17 mouse cellular contexts compared by ENCODE assay signal in the genomic region with DNA sequence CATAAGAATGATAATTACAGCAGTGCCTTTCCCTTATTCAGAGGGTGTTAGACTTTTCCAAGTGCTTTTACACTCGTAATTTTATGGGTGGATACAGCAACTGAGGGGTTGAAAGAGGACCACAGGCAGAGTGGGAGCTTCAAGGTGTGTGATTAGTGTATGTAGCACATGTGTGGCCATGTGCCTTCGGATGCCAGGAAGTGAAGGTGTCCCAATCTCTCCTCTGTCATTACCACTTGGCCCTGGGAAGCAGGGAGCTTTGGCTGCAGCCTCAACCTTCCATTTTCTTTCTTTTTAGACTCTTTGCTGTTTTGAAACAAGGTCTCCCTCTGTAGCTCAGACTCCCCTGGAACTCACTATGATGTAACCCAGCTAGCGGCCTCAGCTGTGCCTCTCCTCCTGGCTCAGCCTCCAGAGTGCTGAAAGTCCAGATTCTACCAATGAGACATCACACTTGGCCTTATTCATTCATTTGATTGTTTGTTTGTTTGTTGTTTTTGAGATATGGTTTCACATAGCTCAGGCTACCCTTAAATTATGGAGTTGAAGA. TPM values are rescaled to one million over a fixed set of nuclear protein-coding genes. Genes with fewer than 3 reads are reported as not detected.
DNase-seq lines count a peak whose midpoint lies in the region; ATAC-seq lines count a peak whose summit lies in the region.
"Had no signal": no experiment of that assay in that cellular context is flagged by ENCODE, and none has a peak within 500 bp of the region (broad histone marks: within the 10 kb centered on the region; RNA-seq: fewer than 3 reads in every experiment).

No protein-coding gene starts in this region.

- H3K27me3 ChIP-seq in kidney, embryonic 15.5 days, result no peaks in the 10 kb centered on the region
- no peaks in the 10 kb centered on the region for H3K27me3 ChIP-seq in limb, embryonic 13.5 days
- H3K27me3 ChIP-seq in forebrain, embryonic 15.5 days, result no peaks in the 10 kb centered on the region
- H3K27me3 ChIP-seq: Patski had no signal

- peak overlapping the region; percentile 19; the same call in 1 of the 2 replicates for H3K4me3 ChIP-seq in kidney, embryonic 15.5 days (replicated peaks)
- H3K4me3 ChIP-seq in limb, embryonic 13.5 days, result 0 out of 2 replicates have a peak overlapping the region, but pooled peaks have one; percentile 10
- H3K4me3 ChIP-seq in forebrain, embryonic 15.5 days, result no peak overlapping the region
- H3K4me3 ChIP-seq: midbrain, embryonic 12.5 days had no signal

- H3K27ac ChIP-seq in kidney, embryonic 15.5 days, result peak overlapping the region; percentile 34; the same call in 1 of the 2 replicates
- H3K27ac ChIP-seq in limb, embryonic 13.5 days, result no peak overlapping the region
- no peak overlapping the region for H3K27ac ChIP-seq in forebrain, embryonic 15.5 days (replicated peaks)
- H3K27ac ChIP-seq: liver, embryonic 14.5 days; midbrain, embryonic 12.5 days had no signal

- DNase-seq in cerebellum, adult 9-10 months, result peak; percentile 54
- DNase-seq in cerebellum, adult 11 months, result no peak
- DNase-seq in kidney, adult 11 months, result no peak
- DNase-seq in adipocyte (ENCODE audit: low spot score), result peak; percentile 63
- DNase-seq in embryo, embryonic 11 days, result no peak
- DNase-seq: adrenal gland, postnatal 10 days; cerebellum, postnatal 10 days; gastrocnemius, postnatal 10 days; right cerebral cortex, postnatal 4 days; thymus, postnatal 25 days had no signal

- H3K4me2 ChIP-seq in kidney, embryonic 15.5 days, result no peak overlapping the region
- peak overlapping the region; percentile 32; the same call in 1 of the 2 replicates for H3K4me2 ChIP-seq in limb, embryonic 13.5 days (replicated peaks)
- no peak overlapping the region for H3K4me2 ChIP-seq in forebrain, embryonic 15.5 days (replicated peaks)
- H3K4me2 ChIP-seq: midbrain, embryonic 12.5 days had no signal

- no peaks in the 10 kb centered on the region for H3K9me3 ChIP-seq in kidney, embryonic 15.5 days (replicated peaks)
- H3K9me3 ChIP-seq in limb, embryonic 13.5 days, result no peaks in the 10 kb centered on the region
- H3K9me3 ChIP-seq in forebrain, embryonic 15.5 days, result no peaks in the 10 kb centered on the region
- H3K9me3 ChIP-seq: midbrain, embryonic 12.5 days had no signal

- H3K36me3 ChIP-seq in kidney, embryonic 15.5 days, result no peaks in the 10 kb centered on the region
- H3K36me3 ChIP-seq in limb, embryonic 13.5 days, result no peaks in the 10 kb centered on the region
- no peaks in the 10 kb centered on the region for H3K36me3 ChIP-seq in forebrain, embryonic 15.5 days
- H3K36me3 ChIP-seq: midbrain, embryonic 12.5 days had no signal

- WGBS in kidney, embryonic 15.5 days, result 76% methylated on average over 3 of the region's 3 CpGs
- WGBS in limb, embryonic 13.5 days, result 69% methylated on average over 3 of the region's 3 CpGs
- 82% methylated on average over 3 of the region's 3 CpGs for WGBS in forebrain, embryonic 15.5 days

- peak overlapping the region; percentile 26; the same call in 1 of the 2 replicates for H3K9ac ChIP-seq in kidney, embryonic 15.5 days
- H3K9ac ChIP-seq in limb, embryonic 13.5 days, result no peak overlapping the region
- H3K9ac ChIP-seq in forebrain, embryonic 15.5 days (replicated peaks), result no peak overlapping the region
- H3K9ac ChIP-seq: liver, embryonic 14.5 days; midbrain, embryonic 12.5 days had no signal

- H3K4me1 ChIP-seq in kidney, embryonic 15.5 days, result peaks cover 49% of the 10 kb centered on the region
- H3K4me1 ChIP-seq in limb, embryonic 13.5 days, result peaks cover 30% of the 10 kb centered on the region
- peaks cover 20% of the 10 kb centered on the region for H3K4me1 ChIP-seq in forebrain, embryonic 15.5 days

- ATAC-seq in kidney, embryonic 15.5 days (replicated peaks; ENCODE audit: low FRiP score), result no peak
- no peak for ATAC-seq in limb, embryonic 13.5 days (ENCODE audit: low FRiP score, low read depth)
- ATAC-seq in forebrain, embryonic 15.5 days (replicated peaks), result no peak
- ATAC-seq: inflammation-experienced regulatory T-cells, adult 6 months; Patski had no signal

RNA-seq across cellular contexts. Expression of a gene that starts 11.3 kb away (rescaled TPM):
- polyA plus RNA-seq in kidney, embryonic 15.5 days (2015; fragmentation: Nextera tagmentation; extraction: Ambion mirVana), result 99.8 and 104 TPM in 2 replicates
- 105 and 107 TPM in 2 replicates for polyA plus RNA-seq in limb, embryonic 13.5 days (2015; fragmentation: Nextera tagmentation; extraction: Ambion mirVana)
- 192 and 193 TPM in 2 replicates for polyA plus RNA-seq in forebrain, embryonic 15.5 days (2015; fragmentation: Nextera tagmentation; extraction: Ambion mirVana)

RNA-seq across cellular contexts. Expression of a gene that starts 35.9 kb away (rescaled TPM):
- polyA plus RNA-seq in kidney, embryonic 15.5 days (2015; fragmentation: Nextera tagmentation; extraction: Ambion mirVana), result not detected in 2 replicates
- polyA plus RNA-seq in limb, embryonic 13.5 days (2015; fragmentation: Nextera tagmentation; extraction: Ambion mirVana), result not detected in 2 replicates
- polyA plus RNA-seq in forebrain, embryonic 15.5 days (2015; fragmentation: Nextera tagmentation; extraction: Ambion mirVana), result not detected in 2 replicates
- polyA plus RNA-seq: inflammation-experienced regulatory T-cells, adult 6 months; liver, embryonic 14.5 days; midbrain, embryonic 12.5 days; Patski had no signal

RNA-seq across cellular contexts. Expression of a gene that starts 41.4 kb away (rescaled TPM):
- polyA plus RNA-seq in kidney, embryonic 15.5 days (2015; fragmentation: Nextera tagmentation; extraction: Ambion mirVana), result 300 and 318 TPM in 2 replicates
- polyA plus RNA-seq in limb, embryonic 13.5 days (2015; fragmentation: Nextera tagmentation; extraction: Ambion mirVana), result 294 and 306 TPM in 2 replicates
- 133 and 134 TPM in 2 replicates for polyA plus RNA-seq in forebrain, embryonic 15.5 days (2015; fragmentation: Nextera tagmentation; extraction: Ambion mirVana)

Comparison
In these comparisons a context has a peak if more than half of its experiments do, and no peak if none do; other contexts are left out.
1. DNase-seq: peak in cerebellum, adult 9-10 months (single experiment) and adipocyte (single experiment); none in cerebellum, adult 11 months (single experiment), kidney, adult 11 months (single experiment) and embryo, embryonic 11 days (single experiment).